Mouse (Mus musculus) embryonic facial prominence, embryonic 14.5 days (tissue): Measurements from ENCODE around the gene 4933415A04Rik. TPM values are rescaled to one million over a fixed set of nuclear protein-coding genes. Genes with fewer than 3 reads are reported as not detected.
A peak's percentile ranks its signal among the peaks of the same experiment; 100 is the strongest.

ENCODE experiments used
- ATAC-seq: fragments of 200-750 bp; cut with Nextera tagmentation; 2 replicates; pipeline ENCODE4 v1.8.0; 2017; ENCODE audit warnings: low read depth, moderate number of reproducible peaks, moderate TSS enrichment
- DNase-seq: peaks from one replicate; pipeline ENCODE4 v3.0.0-alpha.2; 2015; ENCODE audit warnings: low spot score
- H3K27ac ChIP-seq: fragments of 300-500 bp; sonication (generic); replicated peaks from 2 replicates; pipeline ENCODE4 v1.5.1; 2014; ENCODE audit warnings: low read depth, mild to moderate bottlenecking, low read length, moderate library complexity
- H3K27me3 ChIP-seq: fragments of 300-500 bp; sonication (generic); replicated peaks from 2 replicates; pipeline ENCODE4 v1.6.1; 2014; ENCODE audit warnings: low read length; ENCODE audit not compliant: control insufficient read depth, insufficient read depth
- H3K36me3 ChIP-seq: fragments of 300-500 bp; sonication (generic); 2 replicates; pipeline ENCODE4 v1.6.1; 2014; ENCODE audit warnings: low read length, mixed read lengths; ENCODE audit not compliant: control insufficient read depth, insufficient read depth
- H3K4me1 ChIP-seq: fragments of 300-500 bp; sonication (generic); 2 replicates; pipeline ENCODE4 v1.6.1; 2014; ENCODE audit warnings: antibody characterized with exemption, low read length; ENCODE audit not compliant: control insufficient read depth, insufficient read depth
- H3K4me2 ChIP-seq: fragments of 300-500 bp; sonication (generic); 2 replicates; pipeline ENCODE4 v1.6.1; 2014; ENCODE audit warnings: low read depth, mild to moderate bottlenecking, low read length, moderate library complexity, mixed read lengths
- H3K4me3 ChIP-seq: fragments of 300-500 bp; sonication (generic); 2 replicates; pipeline ENCODE4 v1.5.1; 2014; ENCODE audit warnings: low read depth, mild to moderate bottlenecking, low read length
- H3K9ac ChIP-seq: fragments of 300-500 bp; sonication (generic); 2 replicates; pipeline ENCODE4 v1.6.1; 2014; ENCODE audit warnings: low read depth, mild to moderate bottlenecking, low read length, moderate library complexity, mixed read lengths
- H3K9me3 ChIP-seq: fragments of 300-500 bp; sonication (generic); 2 replicates; pipeline ENCODE4 v1.6.1; 2016; ENCODE audit warnings: low read length; ENCODE audit not compliant: control insufficient read depth
- WGBS: fragments of 180-500 bp; shearing (Covaris S2); extraction: QIAGEN DNeasy Blood & Tissue Kit; methylation state at CpG from one replicate; pipeline ENCODE4 v1.1.7; 2014; 5-methylcytosine and 5-hydroxymethylcytosine counted together
- polyA plus RNA-seq: library from polyadenylated mRNA; unstranded; fragments of >200 nt; fragmentation: Nextera tagmentation; extraction: Ambion mirVana; gene quantifications from 2 replicates; pipeline ENCODE4 v1.2.1, GENCODE M21; 2014

4933415A04Rik gene
- polyA plus RNA-seq, 1 experiment from 2014 or later = 2.2 TPM

DNA sequence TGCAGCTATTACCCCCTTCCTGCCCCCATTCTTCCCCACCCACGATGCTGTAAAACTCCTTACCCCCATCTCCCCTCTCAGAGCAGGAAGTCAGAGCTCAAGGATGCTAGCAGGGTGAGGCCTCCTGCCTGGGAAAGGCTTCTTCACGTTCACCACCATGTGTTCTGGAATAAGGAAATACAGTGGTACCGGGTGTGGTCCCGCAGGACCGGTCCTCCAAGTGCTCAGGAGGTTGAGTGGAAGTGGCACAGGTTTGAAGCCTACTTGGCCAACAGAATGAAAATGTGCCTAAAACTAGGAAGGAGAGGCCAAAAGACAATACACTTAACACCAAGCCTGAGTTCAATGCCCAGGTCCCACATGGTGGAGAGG, 23.8 kb downstream of the 4933415A04Rik start:
- Histone ChIP-seq H3K36me3 (no peaks in the 10 kb centered on the region), H3K4me1 (peaks cover 7% of the 10 kb centered on the region; the same call in 1 of the 2 replicates), H3K27ac (no peak overlapping the region), H3K4me2 (no peak overlapping the region), H3K4me3 (no peak overlapping the region), H3K27me3 (no peaks in the 10 kb centered on the region), H3K9ac (no peak overlapping the region), H3K9me3 (no peaks in the 10 kb centered on the region)
- no peak for ATAC-seq
- WGBS = 66% methylated on average over 5 of the region's 5 CpGs
- DNase-seq = no peak

DNA sequence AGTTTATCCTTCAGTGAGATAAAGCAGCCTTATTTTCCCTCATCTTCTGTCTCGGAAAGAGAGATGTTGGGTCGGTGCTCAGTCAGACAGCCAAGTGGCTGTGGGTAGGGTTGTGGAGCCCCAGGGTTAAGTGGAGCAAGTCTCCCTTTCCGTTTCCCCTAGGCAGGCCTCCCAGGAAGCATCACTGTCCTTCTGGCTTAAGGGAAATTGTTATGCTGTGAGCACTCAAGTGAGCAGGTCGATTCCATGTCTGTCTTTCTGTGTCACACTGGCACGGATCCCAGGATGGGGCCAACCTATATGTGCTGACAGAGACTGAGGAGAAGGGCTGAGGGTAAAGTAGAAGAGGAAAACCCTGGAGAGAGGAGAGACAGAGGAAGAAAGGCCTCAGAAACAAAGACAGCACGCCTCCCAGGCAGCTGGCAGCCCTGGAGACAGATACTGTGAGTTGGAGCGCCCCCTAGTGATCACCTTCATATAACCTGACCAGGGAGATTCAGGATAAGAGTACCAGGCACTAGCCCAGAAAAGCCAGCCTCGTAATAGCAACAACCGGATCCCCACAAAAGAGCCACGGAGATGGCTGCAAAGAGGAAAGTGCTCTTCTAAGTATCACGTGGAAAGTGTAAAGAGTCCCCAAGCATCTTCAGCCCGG, 26.1 kb downstream of the 4933415A04Rik start:
- H3K9ac ChIP-seq = no peak overlapping the region
- no peak overlapping the region for H3K4me2 ChIP-seq
- no peak overlapping the region for H3K4me3 ChIP-seq
- H3K36me3 ChIP-seq = no peaks in the 10 kb centered on the region
- DNase-seq = peak; percentile 91
- 23% methylated on average over 12 of the region's 12 CpGs for WGBS
- H3K4me1 ChIP-seq = peaks cover 12% of the 10 kb centered on the region; the same call in 1 of the 2 replicates
- ATAC-seq = peak; percentile 90
- peak overlapping the region; percentile 69 for H3K27ac ChIP-seq
- H3K27me3 ChIP-seq = no peaks in the 10 kb centered on the region
- H3K9me3 ChIP-seq = no peaks in the 10 kb centered on the region

DNA sequence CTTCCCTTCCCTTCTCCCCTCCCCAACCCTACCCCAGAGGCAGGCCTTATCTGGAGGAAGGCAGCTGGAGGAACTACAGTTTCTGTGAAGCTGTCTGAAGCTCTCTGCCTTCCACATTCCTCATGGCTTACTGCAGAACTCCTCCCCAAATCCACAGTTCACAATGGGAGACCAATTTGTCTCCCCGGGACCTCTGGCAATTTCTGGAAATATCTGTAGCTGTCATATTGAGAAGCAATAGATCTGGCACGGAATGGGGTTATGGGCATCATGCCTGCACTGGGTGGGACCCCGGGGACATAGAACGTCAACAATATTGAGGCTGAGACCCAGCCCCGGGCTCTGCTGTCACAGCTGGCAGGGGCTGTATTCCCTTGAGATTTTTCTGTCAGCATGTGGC, 31.1 kb downstream of the 4933415A04Rik start:
- no peak overlapping the region for H3K4me3 ChIP-seq
- WGBS = 41% methylated on average over 5 of the region's 5 CpGs
- no peak overlapping the region for H3K9ac ChIP-seq
- H3K27ac ChIP-seq = peak overlapping the region; percentile 61
- no peaks in the 10 kb centered on the region for H3K36me3 ChIP-seq
- DNase-seq = peak; percentile 52
- no peaks in the 10 kb centered on the region for H3K27me3 ChIP-seq
- H3K9me3 ChIP-seq = no peaks in the 10 kb centered on the region
- H3K4me2 ChIP-seq = no peak overlapping the region
- peak; percentile 36 for ATAC-seq
- peaks cover 16% of the 10 kb centered on the region; the same call in 1 of the 2 replicates for H3K4me1 ChIP-seq

DNA sequence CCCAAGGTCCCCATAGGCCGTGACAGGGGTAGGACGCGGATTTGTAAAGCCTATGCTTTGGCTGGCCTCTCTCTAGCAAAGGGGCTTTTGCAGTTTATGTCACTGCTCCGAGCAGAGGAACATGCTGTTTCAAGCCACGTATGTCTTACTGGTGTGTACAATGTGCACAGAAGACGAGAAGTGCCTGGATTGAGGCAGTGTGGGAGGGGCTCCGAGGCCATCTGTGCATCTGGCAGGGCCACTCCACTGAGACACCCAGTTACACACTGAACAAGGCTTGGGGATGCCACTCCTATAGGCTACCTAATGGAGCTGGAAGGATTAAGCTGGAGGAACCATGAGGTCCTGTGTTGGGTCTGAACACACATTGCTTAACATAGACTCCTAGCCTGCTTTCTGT, 31.6 kb downstream of the 4933415A04Rik start:
- Histone ChIP-seq H3K9ac (no peak overlapping the region), H3K9me3 (no peaks in the 10 kb centered on the region), H3K4me1 (peaks cover 11% of the 10 kb centered on the region; the same call in 1 of the 2 replicates), H3K27ac (peak overlapping the region; percentile 61; the same call in 1 of the 2 replicates), H3K4me2 (no peak overlapping the region), H3K4me3 (no peak overlapping the region), H3K36me3 (no peaks in the 10 kb centered on the region), H3K27me3 (no peaks in the 10 kb centered on the region)
- WGBS = 61% methylated on average over 7 of the region's 7 CpGs
- DNase-seq (no peak), ATAC-seq (peak; percentile 67)

DNA sequence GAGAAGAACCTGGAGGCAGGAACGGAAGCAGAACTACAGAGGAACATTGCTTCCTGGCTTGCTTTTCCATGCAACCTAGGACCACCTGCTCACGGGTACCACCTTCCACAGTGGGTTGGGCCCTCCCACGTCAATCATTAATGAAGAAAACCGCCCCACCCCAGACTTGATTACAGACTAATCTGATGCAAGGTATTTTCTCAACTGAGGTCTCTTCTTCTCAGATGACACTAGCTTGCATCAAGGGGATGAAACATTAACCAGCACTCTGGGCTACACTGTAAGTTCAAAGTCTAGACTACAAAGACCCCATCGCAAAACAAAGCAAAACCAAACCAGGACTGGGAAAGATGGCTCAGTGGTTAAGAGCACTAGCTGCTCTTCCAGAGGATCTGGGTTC, 34.9 kb downstream of the 4933415A04Rik start:
- ATAC-seq (no peak), DNase-seq (no peak)
- H3K9me3 ChIP-seq = no peaks in the 10 kb centered on the region
- no peak overlapping the region for H3K9ac ChIP-seq
- H3K4me3 ChIP-seq = no peak overlapping the region
- H3K4me1 ChIP-seq = peaks cover 20% of the 10 kb centered on the region
- H3K27ac ChIP-seq = no peak overlapping the region
- 85% methylated on average over 5 of the region's 5 CpGs for WGBS
- no peaks in the 10 kb centered on the region for H3K36me3 ChIP-seq
- no peaks in the 10 kb centered on the region for H3K27me3 ChIP-seq
- no peak overlapping the region for H3K4me2 ChIP-seq

DNA sequence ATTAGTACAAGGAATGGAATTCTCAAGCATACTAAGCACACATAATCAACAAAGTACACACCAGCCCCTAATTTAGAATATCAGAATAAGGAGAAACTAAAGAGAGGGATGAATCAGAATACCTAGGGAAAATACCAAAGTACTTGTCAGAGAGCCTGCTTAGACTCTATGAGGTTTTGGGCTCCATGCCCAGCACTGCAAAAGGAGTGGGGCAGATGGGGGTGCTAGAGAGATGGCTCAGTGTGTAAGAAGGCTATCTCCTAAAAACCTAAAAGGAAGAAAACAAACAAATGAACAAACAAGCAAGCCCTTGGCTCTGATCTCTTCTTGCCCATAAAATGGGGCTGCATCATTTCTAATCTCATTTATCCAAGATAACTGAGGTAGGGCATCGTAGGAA, 37.5 kb downstream of the 4933415A04Rik start:
- peaks cover 17% of the 10 kb centered on the region for H3K4me1 ChIP-seq
- H3K4me3 ChIP-seq = no peak overlapping the region
- H3K27ac ChIP-seq = no peak overlapping the region
- ATAC-seq (no peak), DNase-seq (no peak)
- no peak overlapping the region for H3K9ac ChIP-seq
- H3K36me3 ChIP-seq = no peaks in the 10 kb centered on the region
- 100% methylated on average over 1 of the region's 1 CpGs for WGBS
- H3K4me2 ChIP-seq = no peak overlapping the region
- H3K9me3 ChIP-seq = no peaks in the 10 kb centered on the region
- no peaks in the 10 kb centered on the region for H3K27me3 ChIP-seq

DNA sequence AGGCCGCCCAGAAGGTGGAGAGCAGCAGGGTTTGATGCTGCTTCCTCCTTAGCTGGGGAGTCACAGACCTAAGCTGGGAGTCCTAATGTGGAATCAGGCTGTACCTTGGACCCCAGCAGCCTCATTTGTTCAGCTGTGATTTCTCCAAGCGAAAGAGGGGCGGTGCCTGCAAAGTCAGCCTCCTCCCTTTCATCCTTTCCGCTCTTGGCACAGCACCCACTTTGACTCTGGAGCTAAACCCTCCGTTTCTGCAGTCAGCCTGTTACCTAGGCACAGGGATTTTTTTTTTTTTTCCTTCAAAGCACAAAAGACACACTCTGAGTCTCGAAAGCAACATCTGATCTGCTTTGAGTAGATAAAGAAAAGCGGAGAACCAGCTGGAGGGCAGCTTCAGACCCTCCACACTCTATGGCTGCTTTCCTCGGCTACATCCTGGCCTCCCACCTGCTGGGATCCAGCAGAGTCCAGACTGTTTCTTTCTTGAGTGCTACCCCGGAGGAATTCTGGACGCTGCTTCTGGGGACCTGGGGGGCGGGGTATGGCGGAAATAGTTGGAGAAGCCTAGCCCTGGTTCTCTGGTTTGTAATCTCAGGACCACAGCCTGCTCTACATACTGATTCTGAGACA, 39.6 kb downstream of the 4933415A04Rik start:
- DNase-seq (peak; percentile 74), ATAC-seq (peak; percentile 66)
- H3K9me3 ChIP-seq = no peaks in the 10 kb centered on the region
- H3K4me2 ChIP-seq = peak overlapping the region; percentile 44
- H3K9ac ChIP-seq = peak overlapping the region; percentile 28
- no peaks in the 10 kb centered on the region for H3K27me3 ChIP-seq
- WGBS = 8% methylated on average over 11 of the region's 12 CpGs
- H3K36me3 ChIP-seq = no peaks in the 10 kb centered on the region
- H3K4me1 ChIP-seq = peaks cover 17% of the 10 kb centered on the region
- H3K27ac ChIP-seq = peak overlapping the region; percentile 10; the same call in 1 of the 2 replicates
- H3K4me3 ChIP-seq = peak overlapping the region; percentile 10

DNA sequence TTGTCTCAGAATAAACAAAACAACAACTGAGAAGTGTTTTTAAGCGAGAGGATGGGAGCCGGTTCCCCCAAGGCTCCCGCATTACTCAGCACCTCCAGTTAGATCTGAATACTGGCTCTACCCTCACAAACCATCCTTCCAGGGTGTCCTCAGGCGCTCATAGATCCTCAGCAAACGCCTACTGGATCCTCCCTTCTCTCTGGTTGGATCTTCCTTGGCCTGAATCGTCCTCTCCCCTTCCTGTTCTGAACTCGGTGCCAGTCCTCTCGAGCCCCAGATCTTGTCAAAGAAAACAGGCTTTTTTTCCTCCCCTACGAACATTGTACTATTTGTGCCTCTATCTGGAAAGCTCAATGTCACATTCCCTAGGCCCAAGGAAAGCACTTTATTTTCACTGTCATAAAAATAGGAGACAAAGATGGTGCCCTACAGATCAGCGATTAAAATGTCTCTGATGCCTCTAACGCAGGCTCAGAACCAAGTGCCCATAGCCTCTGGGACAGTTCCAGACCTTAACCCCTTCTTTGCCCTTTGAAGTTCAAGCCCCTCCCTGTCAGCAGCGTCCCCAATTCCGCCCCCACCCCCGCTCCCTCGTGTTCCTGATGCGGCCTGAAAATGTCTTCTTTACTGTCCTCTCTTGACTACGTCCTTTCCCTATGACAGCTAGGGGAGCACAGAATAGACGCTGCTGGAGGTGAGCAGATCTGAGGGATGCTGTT, 40.2 kb downstream of the 4933415A04Rik start:
- Histone ChIP-seq H3K9ac (peak overlapping the region; percentile 28; the same call in 1 of the 2 replicates), H3K27ac (no peak overlapping the region; the same call in 1 of the 2 replicates), H3K36me3 (no peaks in the 10 kb centered on the region), H3K4me2 (peak overlapping the region; percentile 44), H3K27me3 (no peaks in the 10 kb centered on the region), H3K9me3 (no peaks in the 10 kb centered on the region), H3K4me1 (peaks cover 17% of the 10 kb centered on the region), H3K4me3 (no peak overlapping the region; the same call in 1 of the 2 replicates)
- ATAC-seq (no peak), DNase-seq (no peak)
- WGBS = 28% methylated on average over 18 of the region's 18 CpGs
